Mouse (Mus musculus) natural killer cell, adult 2 months (primary cell): ENCODE results near the gene Dennd6b.

ENCODE experiments used
- DNase-seq, 2 experiments: peaks; one replicate each; pipeline ENCODE4 v3.0.0; 2022; ENCODE audit warnings: low spot score in 2 of 2

Dennd6b gene

GRCm38 (mm10) chr15:89158516-89158915, 37.8 kb downstream of the Dennd6b start:
- DNase-seq, result no peak

- DNase-seq, result peak; percentile 50 to 79
Measured at GRCm38 (mm10) chr15:89157954-89158353, 38.3 kb downstream of the Dennd6b start.

- no peak for DNase-seq
Measured at GRCm38 (mm10) chr15:89152312-89152711, 44.0 kb downstream of the Dennd6b start.

GRCm38 (mm10) chr15:89150041-89150390, 46.3 kb downstream of the Dennd6b start:
- peak in 1 of 2 experiments; percentile 32 for DNase-seq

GRCm38 (mm10) chr15:89149271-89150040, 46.8 kb downstream of the Dennd6b start, which contains the start of gene Mapk11:
TSS of gene Mapk11 (minus strand) at chr15:89149628.
- DNase-seq, result peak in 1 of 2 experiments; percentile 37

GRCm38 (mm10) chr15:89148496-89149270, 47.6 kb downstream of the Dennd6b start:
- no peak for DNase-seq

GRCm38 (mm10) chr15:89147895-89148294, 48.4 kb downstream of the Dennd6b start:
- no peak for DNase-seq

GRCm38 (mm10) chr15:89147456-89147855, 48.8 kb downstream of the Dennd6b start:
- DNase-seq, result no peak

- DNase-seq, result peak in 1 of 2 experiments; percentile 60
Measured at GRCm38 (mm10) chr15:89147024-89147423, 49.3 kb downstream of the Dennd6b start.

- DNase-seq, result peak in 1 of 2 experiments; percentile 51
Measured at GRCm38 (mm10) chr15:89146537-89146936, 49.8 kb downstream of the Dennd6b start.

GRCm38 (mm10) chr15:89145813-89146350, 50.4 kb downstream of the Dennd6b start:
- no peak for DNase-seq

GRCm38 (mm10) chr15:89144965-89145364, 51.3 kb downstream of the Dennd6b start:
- no peak for DNase-seq

GRCm38 (mm10) chr15:89143134-89143533, 53.2 kb downstream of the Dennd6b start:
- DNase-seq, result no peak

GRCm38 (mm10) chr15:89141905-89142304, 54.4 kb downstream of the Dennd6b start:
- no peak for DNase-seq

GRCm38 (mm10) chr15:89141443-89141842, 54.9 kb downstream of the Dennd6b start:
- DNase-seq, result no peak

GRCm38 (mm10) chr15:89140659-89141252, 55.5 kb downstream of the Dennd6b start, which contains the start of gene Mapk12:
TSS of gene Mapk12 (minus strand) at chr15:89140703.
- no peak for DNase-seq

GRCm38 (mm10) chr15:89140048-89140658, 56.1 kb downstream of the Dennd6b start:
- DNase-seq, result no peak

GRCm38 (mm10) chr15:89138531-89138930, 57.8 kb downstream of the Dennd6b start:
- DNase-seq, result no peak

GRCm38 (mm10) chr15:89138046-89138405, 58.3 kb downstream of the Dennd6b start:
- DNase-seq, result no peak

- no peak for DNase-seq
Measured at GRCm38 (mm10) chr15:89137378-89138045, 58.8 kb downstream of the Dennd6b start.
